Mouse (Mus musculus): ENCODE data around the gene Gm3625.

Gm3625 gene

DNA sequence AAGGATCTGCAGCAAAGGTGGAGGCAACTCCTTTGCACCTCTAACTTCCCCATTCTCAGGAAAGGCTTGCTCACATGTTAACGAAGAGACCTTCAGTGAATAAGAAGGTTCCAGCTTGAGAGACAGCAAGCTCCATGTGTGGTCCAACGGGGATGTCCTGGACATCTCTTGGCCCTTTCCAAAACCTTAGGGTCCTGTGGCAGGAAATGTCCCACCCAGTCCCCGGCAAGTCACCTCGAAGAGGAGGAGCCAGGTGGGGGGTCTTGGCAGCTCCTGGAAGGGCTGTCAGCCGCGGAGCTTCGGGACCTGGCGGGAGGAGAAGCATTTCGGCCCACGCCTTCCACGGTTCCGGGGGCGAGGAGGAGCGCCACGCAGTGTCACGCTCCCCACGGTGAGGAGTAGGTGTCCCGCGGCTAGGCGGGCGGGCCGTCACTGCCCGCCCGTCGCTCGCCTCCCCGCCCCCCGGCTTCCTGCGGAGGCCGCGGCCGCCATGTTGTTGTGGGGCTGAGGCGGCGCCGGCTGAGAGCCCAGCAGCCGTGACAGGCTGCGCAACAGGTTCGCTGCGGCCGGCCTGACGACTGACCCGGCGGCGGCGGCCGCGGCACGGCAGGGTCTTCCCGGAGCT, at the start of gene Gm3625, which contains the start of gene Itsn2:
TSS of gene Gm3625 (minus strand) at position 387 of the 625 bp plus-strand sequence.
TSS of gene Itsn2 (plus strand) at position 98 of the 625 bp plus-strand sequence.
- Histone ChIP-seq H3K36me3 (ENCODE audit: control insufficient read depth, insufficient read depth, low read length, poor library complexity, severe bottlenecking) (0 out of 2 replicates have a peak, but pooled peaks cover 2% of the 10 kb centered on the region), H3K27me3 (ENCODE audit: control insufficient read depth, insufficient read depth, low read length, poor library complexity, severe bottlenecking) (no peaks in the 10 kb centered on the region)
- peak; percentile 82 for DNase-seq (ENCODE audit: low read depth, low spot score)

DNA sequence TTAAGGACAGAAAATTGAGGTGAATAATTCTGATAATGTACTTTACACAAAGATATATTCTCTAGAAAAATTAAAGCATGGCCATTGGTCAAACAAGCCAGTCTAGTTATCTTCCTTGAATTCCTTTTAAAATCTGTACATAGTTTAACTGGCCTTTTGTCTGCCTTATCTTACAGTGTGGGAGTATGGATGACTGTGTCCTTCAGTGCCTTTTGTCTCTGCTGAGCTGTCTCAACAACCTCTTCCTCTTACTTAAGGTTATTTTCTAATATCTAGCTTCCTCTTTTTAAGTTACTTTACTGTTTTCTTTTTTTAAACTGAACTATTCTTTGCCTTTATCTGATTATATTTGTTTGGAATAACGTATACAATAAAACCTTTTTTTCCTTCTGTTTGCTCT, 48.0 kb upstream of the Gm3625 start:
- H3K27me3 ChIP-seq (ENCODE audit: control insufficient read depth, insufficient read depth, low read length, poor library complexity, severe bottlenecking): no peaks in the 10 kb centered on the region
- DNase-seq (ENCODE audit: low read depth, low spot score): peak; percentile 31
- H3K36me3 ChIP-seq (ENCODE audit: control insufficient read depth, insufficient read depth, low read length, poor library complexity, severe bottlenecking): peaks cover 12% of the 10 kb centered on the region

DNA sequence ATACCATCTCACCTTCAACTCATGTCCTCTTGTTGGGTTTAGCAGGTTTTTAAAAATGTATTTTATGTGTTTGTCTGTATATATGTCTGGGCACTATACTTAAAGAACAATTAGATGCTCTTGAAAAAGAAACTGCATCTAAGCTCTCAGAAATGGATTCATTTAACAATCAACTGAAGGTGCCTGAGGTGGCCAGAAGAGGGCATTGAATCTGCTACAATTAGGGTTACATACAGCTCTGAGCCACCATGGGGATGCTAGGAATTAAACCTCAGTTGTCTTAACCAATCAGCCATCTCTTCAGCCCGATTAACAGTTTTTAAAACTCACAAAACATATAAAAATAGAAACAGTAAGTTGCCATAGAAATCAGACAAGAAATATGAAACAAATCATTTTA, 45.7 kb upstream of the Gm3625 start:
- Histone ChIP-seq H3K27me3 (ENCODE audit: control insufficient read depth, insufficient read depth, low read length, poor library complexity, severe bottlenecking) (no peaks in the 10 kb centered on the region), H3K36me3 (ENCODE audit: control insufficient read depth, insufficient read depth, low read length, poor library complexity, severe bottlenecking) (peaks cover 21% of the 10 kb centered on the region)
- peak; percentile 48 for DNase-seq (ENCODE audit: low read depth, low spot score)

DNA sequence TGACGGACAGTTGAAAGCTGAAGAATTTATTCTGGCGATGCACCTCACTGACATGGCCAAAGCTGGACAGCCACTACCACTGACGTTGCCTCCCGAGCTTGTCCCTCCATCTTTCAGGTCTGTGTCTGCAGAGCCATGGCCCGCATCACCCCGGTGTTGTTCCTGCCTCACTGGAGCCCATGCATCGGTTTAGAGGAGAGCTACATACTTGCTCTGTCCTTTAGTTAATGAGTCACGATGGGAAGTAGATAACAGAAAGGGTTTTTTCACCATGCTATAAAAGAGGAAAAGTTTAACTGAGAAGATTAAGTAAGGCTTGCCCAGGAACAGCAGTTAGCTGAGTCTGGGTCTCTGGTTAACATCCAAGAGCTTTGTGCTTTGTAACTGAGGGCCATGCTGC, 40.2 kb upstream of the Gm3625 start:
- DNase-seq (ENCODE audit: low read depth, low spot score): no peak
- peaks cover 25% of the 10 kb centered on the region for H3K36me3 ChIP-seq (ENCODE audit: control insufficient read depth, insufficient read depth, low read length, poor library complexity, severe bottlenecking)
- H3K27me3 ChIP-seq (ENCODE audit: control insufficient read depth, insufficient read depth, low read length, poor library complexity, severe bottlenecking): no peaks in the 10 kb centered on the region

DNA sequence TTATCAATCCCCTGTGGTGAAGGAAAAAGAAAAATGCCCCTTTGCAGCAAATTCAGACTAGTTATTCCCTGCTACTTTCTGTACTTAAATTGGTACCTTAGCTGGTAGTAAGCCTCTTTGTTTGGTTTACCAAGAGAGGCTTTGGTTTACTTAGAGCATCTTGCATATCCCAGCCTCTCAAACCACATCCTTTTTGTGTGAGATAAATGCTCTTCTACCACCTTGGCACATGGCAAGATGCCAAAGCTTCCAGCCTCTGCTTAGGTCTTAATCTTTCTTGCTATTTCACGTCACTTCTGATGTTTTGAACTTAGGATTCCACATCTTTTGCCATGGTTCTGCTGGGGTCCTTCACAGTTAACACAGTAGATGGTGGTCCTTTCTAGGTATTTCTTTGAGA, 31.5 kb upstream of the Gm3625 start:
- DNase-seq (ENCODE audit: low read depth, low spot score): no peak
- no peaks in the 10 kb centered on the region for H3K27me3 ChIP-seq (ENCODE audit: control insufficient read depth, insufficient read depth, low read length, poor library complexity, severe bottlenecking)
- H3K36me3 ChIP-seq (ENCODE audit: control insufficient read depth, insufficient read depth, low read length, poor library complexity, severe bottlenecking): peaks cover 3% of the 10 kb centered on the region

DNA sequence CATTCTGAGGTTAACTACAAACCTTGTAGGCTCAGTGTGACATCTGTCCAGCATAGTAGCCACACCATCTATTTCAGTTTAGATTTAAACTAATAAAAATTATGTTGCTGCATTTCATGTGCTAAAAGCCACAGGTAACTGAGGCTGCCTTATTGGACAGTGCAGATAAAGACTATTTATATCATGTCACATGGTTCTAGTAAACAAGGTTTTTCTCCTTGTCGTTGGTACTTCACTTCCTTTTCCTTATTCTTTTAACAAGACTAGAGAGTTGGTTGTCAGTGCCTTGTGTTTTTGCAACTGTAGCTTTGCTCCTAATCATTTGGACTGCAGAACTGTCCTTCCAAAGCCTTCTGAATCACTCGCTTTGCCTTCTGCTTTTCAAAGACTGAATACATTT, 22.0 kb upstream of the Gm3625 start:
- no peak for DNase-seq (ENCODE audit: low read depth, low spot score)
- H3K27me3 ChIP-seq (ENCODE audit: control insufficient read depth, insufficient read depth, low read length, poor library complexity, severe bottlenecking): no peaks in the 10 kb centered on the region
- H3K36me3 ChIP-seq (ENCODE audit: control insufficient read depth, insufficient read depth, low read length, poor library complexity, severe bottlenecking): no peaks in the 10 kb centered on the region

DNA sequence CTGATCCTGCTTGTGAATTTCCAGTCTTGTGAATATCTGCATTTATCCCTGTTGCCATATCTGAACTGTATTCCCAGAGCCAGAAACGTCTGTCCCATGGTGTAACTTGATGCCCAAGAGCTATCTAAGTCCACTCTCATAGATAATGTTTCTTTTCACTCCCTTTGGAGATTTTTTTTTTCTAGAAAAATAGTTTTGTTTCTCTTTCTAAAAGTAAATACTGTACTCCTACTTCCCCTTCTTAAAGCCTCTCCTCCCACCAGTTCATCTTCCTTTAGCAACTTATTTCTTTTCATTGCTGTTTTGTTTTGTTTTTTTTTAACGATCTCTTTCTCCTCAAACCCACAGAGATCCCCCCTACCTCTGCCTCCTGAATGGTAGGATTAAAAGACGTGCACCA, 13.9 kb upstream of the Gm3625 start:
- Histone ChIP-seq H3K36me3 (ENCODE audit: control insufficient read depth, insufficient read depth, low read length, poor library complexity, severe bottlenecking) (no peaks in the 10 kb centered on the region), H3K27me3 (ENCODE audit: control insufficient read depth, insufficient read depth, low read length, poor library complexity, severe bottlenecking) (no peaks in the 10 kb centered on the region)
- no peak for DNase-seq (ENCODE audit: low read depth, low spot score)

DNA sequence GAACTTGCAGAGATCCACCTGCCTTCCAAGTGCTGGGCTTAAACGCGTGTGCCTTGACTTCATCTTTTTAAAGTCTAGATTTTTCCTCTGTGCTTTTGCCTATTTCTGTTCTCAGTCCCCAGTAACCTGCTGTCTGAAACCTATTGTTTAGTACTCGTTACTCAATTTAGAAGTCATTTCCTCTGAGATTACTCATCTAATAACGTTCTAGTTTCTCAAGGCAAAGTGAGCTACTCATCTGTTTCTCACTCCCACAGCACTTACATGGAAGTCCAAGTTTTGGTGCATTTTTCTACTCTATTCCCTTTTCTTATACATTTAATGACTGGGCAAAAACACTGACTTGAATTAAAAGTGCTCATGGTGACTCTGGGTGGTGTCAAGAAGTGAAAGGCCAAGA, 7.0 kb upstream of the Gm3625 start:
- no peak for DNase-seq (ENCODE audit: low read depth, low spot score)
- Histone ChIP-seq H3K36me3 (ENCODE audit: control insufficient read depth, insufficient read depth, low read length, poor library complexity, severe bottlenecking) (0 out of 2 replicates have a peak, but pooled peaks cover 2% of the 10 kb centered on the region), H3K27me3 (ENCODE audit: control insufficient read depth, insufficient read depth, low read length, poor library complexity, severe bottlenecking) (no peaks in the 10 kb centered on the region)

DNA sequence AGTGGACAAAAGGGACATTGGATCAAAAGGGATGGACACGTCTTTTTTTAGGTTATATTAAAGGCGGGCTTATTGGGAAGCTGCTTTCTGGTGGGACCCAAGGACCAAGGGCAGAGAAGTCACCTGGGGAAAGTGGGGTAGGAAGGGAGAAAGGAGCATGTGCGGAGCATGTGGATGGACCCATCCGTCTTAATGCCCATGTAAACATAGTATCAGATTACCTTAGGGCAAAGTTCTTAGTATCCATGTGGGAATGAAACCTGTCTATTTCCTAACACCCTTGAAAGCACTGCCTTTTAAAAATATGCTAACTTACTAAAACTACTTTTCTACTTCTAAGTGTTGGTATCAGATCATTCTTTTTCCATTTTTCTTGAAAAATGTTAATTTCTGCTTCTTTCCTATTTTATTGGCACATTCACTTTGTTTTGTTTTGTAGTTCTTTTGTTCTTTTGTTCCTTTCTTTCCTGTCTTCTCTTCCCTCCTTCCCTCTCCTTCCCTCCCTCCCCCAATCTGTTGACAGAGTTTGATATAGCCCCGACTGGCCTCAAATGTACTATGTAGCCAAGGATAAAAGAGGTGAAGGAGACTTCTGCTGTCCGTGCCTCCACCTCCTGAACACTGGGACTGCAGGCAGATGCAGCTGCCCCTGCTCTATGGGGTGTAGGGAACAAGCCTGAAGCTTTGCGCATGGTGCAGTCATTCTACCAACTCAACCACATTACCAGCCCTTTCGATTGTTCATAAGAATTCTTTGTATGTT, 6.1 kb upstream of the Gm3625 start:
- no peak for DNase-seq (ENCODE audit: low read depth, low spot score)
- 0 out of 2 replicates have a peak, but pooled peaks cover 2% of the 10 kb centered on the region for H3K36me3 ChIP-seq (ENCODE audit: control insufficient read depth, insufficient read depth, low read length, poor library complexity, severe bottlenecking)

DNA sequence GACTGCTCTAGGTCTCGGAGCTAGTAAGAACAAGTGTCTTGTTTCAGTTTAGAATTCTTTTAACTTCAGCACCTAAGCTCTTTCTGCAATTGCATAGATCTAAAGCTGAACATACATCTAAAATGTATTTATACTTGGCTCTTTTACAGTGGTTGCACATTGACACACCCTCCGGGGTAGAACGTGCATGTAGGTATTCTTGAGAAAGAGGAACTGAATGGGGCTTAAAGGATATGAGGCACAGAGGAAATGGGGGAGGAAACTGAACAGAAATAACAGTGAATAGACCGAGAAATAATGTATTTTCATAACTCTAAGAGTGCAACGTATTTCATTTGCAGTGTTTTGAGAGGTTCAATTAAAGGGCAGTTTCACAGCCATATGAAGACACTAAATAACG, 2.3 kb upstream of the Gm3625 start:
- H3K36me3 ChIP-seq (ENCODE audit: control insufficient read depth, insufficient read depth, low read length, poor library complexity, severe bottlenecking): 0 out of 2 replicates have a peak, but pooled peaks cover 2% of the 10 kb centered on the region
- peak; percentile 85 for DNase-seq (ENCODE audit: low read depth, low spot score)
- H3K27me3 ChIP-seq (ENCODE audit: control insufficient read depth, insufficient read depth, low read length, poor library complexity, severe bottlenecking): no peaks in the 10 kb centered on the region

More for the DNA sequence above, 6.1 kb upstream of the Gm3625 start:
- H3K27me3 ChIP-seq (ENCODE audit: control insufficient read depth, insufficient read depth, low read length, poor library complexity, severe bottlenecking): no peaks in the 10 kb centered on the region

DNA sequence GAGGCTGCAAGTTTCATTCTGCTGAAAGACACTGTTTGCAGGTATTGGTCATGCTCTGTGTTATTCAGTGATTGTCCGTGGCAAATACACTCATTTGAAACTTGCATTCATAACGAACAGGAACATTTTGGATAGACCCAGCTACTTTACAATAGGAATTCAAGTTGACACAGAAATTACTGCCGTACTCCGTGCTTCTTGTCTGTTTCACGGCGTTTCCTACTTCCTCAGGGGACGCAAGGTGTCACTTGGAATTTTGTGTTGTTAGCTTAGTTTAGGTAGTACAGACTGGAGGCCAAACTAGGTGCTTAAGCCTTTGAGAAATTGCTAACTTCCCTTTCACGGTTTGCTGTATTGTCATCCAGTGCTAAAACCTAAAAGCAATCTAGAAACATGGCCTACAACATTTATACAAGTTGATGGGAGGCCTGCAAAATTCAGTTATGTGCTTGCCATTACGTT, 1.2 kb upstream of the Gm3625 start:
- Histone ChIP-seq H3K36me3 (ENCODE audit: control insufficient read depth, insufficient read depth, low read length, poor library complexity, severe bottlenecking) (0 out of 2 replicates have a peak, but pooled peaks cover 2% of the 10 kb centered on the region), H3K27me3 (ENCODE audit: control insufficient read depth, insufficient read depth, low read length, poor library complexity, severe bottlenecking) (no peaks in the 10 kb centered on the region)
- no peak for DNase-seq (ENCODE audit: low read depth, low spot score)

DNA sequence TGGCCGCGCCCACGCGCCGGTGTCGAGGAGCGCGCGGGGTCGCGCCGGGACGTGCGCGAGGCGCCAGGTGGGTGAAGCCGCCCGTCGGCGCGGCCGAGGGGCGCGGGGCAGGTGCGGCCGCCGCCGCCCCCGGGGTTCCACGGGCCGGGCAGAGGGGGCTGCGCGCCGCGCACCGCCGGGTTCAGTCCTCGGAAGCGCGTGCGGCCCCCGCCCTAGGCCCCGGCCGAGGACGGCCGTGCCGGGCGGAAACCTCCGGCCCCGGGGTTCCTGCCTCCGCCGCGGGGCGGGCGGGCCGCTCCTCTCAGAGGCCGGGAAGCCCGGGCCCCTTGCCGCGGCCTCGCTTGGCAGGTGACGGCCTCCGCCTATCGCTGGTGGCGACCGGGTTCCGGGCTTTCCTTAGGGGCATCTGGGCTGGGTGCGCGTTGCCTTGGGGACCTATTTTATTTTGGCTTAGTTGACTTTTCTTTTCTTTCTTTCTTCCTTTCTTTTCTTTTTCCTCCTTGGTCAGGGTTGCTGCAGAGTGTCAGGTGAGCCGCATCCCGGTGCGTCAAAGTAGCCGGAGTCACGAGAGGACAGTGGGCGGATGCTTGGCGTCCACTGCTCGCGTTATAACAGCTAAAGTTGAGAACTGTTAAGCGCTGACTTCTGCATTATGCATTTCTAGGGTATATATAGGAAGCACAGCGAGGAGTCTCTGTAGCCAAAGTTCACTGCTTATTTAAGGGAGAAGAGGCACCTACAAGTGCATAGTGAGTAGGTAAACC, 621 bp upstream of the Gm3625 start:
- DNase-seq (ENCODE audit: low read depth, low spot score): peak; percentile 84
- Histone ChIP-seq H3K36me3 (ENCODE audit: control insufficient read depth, insufficient read depth, low read length, poor library complexity, severe bottlenecking) (0 out of 2 replicates have a peak, but pooled peaks cover 2% of the 10 kb centered on the region), H3K27me3 (ENCODE audit: control insufficient read depth, insufficient read depth, low read length, poor library complexity, severe bottlenecking) (no peaks in the 10 kb centered on the region)

DNA sequence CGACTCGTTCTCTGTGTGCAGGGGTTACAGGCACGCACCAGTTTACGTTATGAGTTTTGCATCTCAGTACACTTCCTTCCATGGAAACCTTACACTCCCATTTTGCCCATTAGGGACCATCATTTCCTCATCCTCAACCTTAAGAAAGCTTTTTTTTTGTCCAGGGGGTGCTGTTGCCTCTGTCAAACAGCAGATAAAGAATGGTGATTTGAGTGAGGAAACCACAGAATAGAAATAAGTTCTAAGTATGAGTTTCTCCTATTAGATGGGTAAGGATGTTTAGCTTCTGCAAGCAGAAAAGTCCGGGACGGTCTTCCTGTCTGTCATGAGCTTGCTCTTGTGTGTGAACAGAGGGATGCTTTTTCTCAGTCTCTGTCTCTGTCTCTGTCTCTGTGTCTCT, 702 bp downstream of the Gm3625 start:
- H3K36me3 ChIP-seq (ENCODE audit: control insufficient read depth, insufficient read depth, low read length, poor library complexity, severe bottlenecking): 0 out of 2 replicates have a peak, but pooled peaks cover 2% of the 10 kb centered on the region
- H3K27me3 ChIP-seq (ENCODE audit: control insufficient read depth, insufficient read depth, low read length, poor library complexity, severe bottlenecking): no peaks in the 10 kb centered on the region
- peak; percentile 48 for DNase-seq (ENCODE audit: low read depth, low spot score)

DNA sequence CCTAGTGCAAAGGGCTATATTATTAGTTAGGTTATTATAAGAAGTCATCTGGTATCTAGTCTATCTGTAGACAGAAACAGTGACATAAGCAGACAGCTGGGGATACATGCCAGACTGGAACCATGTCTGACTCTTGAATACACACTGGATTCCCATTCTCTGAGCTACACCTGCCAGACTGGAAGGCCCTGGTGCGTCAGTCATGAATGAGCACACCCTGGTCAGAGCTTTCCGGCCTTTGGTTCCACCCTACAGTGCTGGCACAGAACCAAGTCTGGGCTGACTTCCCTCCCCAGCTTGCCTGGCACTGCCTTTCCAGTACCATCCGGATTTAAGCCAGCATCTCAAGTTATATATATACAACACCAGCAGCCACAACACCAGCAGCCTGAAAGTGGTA, 4.1 kb downstream of the Gm3625 start:
- no peak for DNase-seq (ENCODE audit: low read depth, low spot score)
- H3K36me3 ChIP-seq (ENCODE audit: control insufficient read depth, insufficient read depth, low read length, poor library complexity, severe bottlenecking): no peaks in the 10 kb centered on the region
- no peaks in the 10 kb centered on the region for H3K27me3 ChIP-seq (ENCODE audit: control insufficient read depth, insufficient read depth, low read length, poor library complexity, severe bottlenecking)

DNA sequence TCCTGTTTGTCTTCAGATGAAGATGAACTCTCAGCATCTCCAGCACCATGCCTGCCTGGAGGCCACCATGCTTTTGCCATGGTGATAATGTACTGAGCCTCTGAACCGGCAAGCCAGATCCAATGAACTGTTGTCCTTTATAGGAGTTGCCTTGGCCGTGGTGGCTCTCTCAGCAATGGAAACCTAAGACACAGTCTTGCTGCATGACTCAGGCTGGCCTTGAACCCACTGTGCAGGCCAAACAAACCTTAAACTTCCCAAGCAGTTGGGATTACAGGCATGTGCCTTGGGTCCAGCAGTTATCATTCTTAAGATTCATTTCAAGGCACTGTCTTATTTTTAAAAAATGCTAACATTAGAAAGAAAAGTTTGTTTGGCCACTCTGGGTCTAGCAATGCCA, 4.9 kb downstream of the Gm3625 start:
- no peak for DNase-seq (ENCODE audit: low read depth, low spot score)
- no peaks in the 10 kb centered on the region for H3K36me3 ChIP-seq (ENCODE audit: control insufficient read depth, insufficient read depth, low read length, poor library complexity, severe bottlenecking)
- H3K27me3 ChIP-seq (ENCODE audit: control insufficient read depth, insufficient read depth, low read length, poor library complexity, severe bottlenecking): no peaks in the 10 kb centered on the region
